Mouse (Mus musculus) liver, adult (tissue): Measurements from ENCODE around the gene Rras.

Source experiments
- GATA4 ChIP-seq: IDR thresholded peaks from 2 replicates; pipeline ENCODE4 v1.6.1; 2014; ENCODE audit warnings: mild to moderate bottlenecking, low read length; ENCODE audit not compliant: insufficient replicate concordance

Gene Rras

DNA sequence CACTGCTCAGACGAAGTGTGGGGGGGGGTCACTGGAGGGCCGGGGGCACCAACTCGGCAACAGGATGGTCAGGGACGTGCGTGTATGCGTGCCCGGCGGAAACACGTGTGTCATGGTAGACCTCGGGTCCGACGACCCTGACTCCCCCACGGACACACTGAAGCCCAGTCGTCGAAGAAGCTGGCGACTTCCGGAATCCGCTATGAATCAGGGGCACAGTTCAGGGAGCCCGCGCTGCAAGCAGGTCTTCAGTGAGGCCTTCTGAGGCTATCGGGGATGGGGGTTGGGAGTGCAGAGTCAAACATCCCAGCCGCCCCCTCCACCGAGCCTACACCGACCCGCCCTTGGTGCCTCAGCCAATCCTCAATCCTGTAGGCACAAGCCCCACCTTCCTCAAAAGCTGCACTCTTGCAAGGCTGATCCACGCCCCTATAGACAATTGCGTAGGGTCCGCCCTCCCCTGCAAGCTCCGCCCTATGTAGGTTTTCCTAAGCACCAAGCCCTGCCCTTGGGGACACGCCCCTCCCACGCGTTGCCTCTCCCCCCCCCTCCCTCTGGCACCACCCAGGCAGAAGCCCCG is 36.3 kb downstream of the Rras start:
- TF ChIP-seq GATA4, result peak; percentile 21; the same call in 1 of the 2 replicates

DNA sequence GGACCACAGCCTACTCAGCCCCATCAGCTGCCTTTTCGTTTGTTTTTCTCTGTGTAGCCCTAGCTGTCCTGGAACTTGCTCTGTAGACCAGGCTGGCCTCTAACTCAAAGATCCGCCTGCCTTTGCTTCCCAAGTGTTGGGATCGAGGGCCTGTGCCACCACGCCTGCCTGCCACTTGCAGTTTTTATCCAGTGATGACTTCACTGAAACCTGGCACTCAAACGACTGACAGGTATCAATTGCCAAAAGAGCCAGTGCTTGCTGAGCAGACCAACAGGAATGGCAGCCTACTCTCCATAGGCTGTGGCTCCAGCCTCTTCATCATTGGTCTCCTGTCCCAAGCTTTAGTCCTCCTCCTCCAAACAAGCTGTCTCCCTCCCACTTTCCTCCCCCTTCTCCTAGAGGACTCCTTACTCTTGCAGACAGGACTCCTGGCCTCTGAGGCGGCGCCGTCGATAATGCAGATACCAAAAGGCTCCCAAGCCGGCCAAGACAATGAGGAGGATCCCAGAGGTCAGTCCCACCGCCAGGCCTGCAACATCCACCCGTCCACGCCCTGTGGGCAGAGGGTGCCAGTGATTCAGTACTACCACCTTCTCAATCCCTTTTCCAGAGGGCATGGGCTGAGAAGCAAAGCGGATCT is 38.7 kb downstream of the Rras start:
- no peak for TF ChIP-seq GATA4

DNA sequence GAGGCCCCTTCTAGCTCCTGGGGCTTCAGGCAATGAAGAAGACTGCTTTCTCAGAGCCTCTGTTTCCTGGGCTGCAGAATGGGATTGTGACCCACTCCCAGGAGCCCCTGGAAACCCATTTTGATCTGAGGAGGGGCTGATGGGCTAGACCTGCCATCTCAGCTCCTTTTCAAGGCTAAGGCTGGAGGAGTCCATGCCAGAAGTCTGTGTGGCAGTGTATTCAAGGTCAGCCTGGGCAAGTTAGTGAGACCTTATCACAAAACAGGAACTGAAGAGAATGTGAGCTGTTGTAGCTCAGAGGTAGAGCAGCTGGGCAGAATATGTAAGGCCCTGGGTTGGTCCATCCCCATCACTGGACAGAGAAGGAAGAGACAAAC is 39.2 kb downstream of the Rras start:
- no peak for TF ChIP-seq GATA4

DNA sequence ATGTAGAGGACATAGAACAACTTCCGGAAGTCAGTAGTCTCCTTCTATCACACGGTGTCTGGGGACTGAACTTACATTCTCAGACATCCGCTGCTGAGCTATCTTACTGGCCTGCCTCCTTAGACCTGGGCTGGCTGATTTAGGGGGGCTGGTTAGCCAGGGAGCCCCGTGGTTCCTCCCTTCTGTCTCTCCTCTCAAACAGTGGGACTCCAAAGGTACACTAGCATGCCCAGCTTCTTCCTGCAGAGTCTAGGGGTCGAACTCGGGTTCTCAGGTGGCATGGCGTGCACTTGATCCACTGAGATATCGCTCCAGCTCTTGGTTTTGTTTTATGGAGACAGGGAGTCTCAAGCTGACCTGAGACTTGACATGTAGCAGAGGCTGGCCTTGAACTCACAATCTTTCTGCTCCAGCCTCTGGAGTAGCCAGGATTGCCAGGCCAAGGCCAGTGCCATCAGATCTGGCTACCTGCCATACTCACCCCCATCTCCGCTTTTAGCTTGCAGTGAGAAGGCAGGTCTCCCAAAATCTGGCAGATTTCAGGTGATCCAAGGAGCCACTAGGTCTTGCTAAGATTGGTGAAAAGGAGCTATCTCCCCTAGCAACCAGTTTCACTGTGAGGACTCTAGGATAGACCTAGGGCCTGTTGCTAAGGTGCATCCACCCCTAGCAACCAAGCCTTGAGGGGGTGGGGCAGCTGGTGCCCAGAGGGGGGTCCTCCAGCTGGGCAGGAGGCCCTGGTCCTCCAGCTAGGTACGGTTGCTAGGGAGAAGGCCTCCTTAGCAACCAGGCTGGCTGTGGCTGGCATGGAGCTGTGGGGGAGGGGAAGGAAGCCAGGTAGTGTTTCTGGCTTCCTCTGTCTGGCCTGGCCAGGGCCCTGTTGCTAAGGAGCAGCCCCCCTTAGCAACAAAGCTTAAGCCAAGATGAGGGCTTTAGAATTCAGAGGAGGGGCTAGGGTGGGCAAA is 41.1 kb downstream of the Rras start:
- no peak for TF ChIP-seq GATA4

DNA sequence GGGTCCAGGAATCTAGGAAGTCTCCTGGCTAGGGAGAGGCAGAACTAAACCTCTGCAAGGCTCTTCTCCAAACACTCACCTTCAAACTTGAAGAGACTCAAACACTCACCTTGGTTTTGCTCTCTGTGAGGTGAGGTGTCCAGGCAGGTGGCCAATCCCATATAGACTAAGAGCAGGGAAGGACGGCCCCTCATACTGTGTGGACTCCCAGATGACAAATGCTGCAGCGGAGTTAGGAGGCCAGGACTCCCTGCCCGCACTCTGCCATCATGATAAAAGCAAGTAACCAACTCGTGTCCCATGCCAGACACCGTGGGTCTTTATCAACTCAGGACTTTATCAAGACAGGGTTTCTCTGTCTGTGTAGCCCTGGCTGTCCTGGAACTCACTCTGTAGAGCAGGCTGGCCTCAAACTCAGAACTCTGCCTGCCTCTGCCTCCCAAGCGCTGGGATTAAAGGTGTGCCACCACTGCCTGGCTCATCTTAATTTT is 42.9 kb downstream of the Rras start:
- TF ChIP-seq GATA4, result no peak

DNA sequence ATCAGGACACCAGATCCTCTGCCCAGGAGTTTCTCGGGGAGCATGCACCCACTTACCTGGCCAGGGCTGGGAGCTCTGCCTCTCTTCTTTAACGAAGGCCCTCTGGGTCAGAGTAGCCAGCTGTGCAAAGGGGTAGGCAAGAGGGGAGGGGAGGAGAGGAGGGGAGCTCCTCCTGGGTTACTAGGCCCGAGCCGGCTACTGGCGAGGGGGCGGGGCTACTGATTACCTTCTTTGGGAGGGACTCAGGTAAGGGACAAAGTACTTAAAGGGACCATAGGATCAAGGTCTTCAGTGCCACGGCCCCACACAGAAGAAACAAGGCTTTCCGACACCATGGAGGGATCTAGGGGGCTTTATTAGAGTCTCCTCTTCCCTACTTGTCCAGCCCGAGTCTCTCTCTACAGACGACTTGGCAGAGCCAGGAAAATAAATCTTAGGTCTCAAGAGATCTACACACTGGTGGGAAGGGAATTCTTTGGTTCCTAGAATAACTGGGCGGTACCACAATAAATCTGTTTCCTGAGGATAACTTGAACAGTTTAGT is 43.8 kb downstream of the Rras start:
- no peak for TF ChIP-seq GATA4

DNA sequence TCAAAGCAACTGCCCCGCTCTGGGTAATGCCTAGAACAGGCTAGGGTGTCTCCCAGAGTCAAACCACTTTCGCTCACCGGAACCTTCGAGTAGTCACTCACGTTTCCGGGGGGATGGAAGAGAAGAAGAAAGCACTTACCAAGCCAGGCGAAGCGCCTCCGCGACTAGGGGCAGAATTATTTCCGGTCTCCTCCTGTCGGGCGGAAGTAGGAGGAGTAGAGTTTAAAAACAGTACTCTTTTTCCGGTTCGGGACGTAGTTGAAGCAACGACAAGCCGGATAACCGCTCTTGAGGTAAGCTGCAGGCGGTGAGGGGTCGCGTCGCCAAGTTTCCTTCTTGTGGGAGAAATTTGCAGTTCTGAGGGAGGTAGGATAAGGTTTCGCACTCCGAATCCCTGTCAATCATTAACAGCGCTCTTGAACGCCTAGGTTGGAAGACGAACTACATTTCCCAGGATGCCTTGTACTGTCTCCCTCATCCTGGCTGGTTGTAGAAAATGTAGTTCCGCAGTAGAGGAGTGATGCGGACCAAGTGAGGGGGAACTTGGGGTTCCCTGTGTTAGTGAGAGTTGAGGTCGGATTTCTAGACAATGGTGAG is 44.6 kb downstream of the Rras start, which contains the start of the genes Nosip and Prrg2:
TSS of gene Nosip (plus strand) at position 191 of the 597 bp plus-strand sequence.
TSS of gene Prrg2 (minus strand) at position 439 of the 597 bp plus-strand sequence.
- TF ChIP-seq GATA4, result no peak

DNA sequence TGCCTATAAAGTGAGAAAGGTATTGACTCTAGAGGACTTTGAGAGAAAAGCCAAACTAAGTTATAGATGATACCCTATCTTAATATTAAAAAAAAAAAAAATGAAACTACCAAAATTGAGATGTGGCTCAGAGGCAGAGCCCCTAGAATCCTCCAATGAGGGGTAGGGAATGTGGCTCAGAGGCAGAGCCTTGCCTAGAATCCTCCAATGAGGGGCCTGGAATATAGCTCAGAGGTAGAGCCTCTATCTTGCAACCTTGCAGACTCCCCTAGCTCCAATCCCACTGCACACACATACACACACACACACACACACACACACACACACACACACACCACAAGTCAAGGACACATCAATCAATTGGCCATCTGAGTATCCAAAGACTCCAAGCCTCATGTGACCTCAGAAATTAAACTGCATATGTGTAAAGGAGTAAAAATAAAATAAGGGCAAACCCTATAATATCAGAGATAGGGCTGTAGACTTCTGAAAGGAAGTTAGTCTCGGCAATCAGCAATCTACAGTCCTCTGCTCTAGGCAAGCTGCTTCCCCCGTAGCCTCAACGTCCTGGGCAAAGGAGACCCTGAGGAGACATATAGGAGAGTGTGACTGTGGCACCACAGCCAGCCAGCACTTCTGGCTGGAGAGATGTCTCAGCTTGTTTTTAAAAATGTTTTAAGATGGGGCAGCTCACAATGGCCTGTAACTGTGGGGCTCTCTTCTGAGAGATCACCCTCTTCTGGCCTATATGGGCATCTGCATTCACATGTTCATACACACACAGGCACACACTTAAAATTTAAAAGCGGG is 49.6 kb downstream of the Rras start:
- TF ChIP-seq GATA4, result no peak

DNA sequence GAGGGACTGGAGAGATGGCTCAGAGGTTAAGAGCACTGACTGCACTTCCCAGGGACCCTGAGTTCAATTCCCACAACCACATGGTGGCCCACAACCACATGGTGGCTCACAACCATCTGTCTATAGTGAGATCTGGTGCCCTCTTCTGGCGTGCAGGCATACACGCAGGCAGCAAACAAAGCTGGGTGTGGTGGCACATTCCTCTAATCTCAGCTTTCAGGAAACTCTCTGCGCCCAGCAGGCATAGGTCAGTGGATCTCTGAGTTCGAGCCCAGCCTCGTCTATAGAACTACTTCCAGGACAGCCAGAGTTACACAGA is 50.2 kb downstream of the Rras start:
- no peak for TF ChIP-seq GATA4

DNA sequence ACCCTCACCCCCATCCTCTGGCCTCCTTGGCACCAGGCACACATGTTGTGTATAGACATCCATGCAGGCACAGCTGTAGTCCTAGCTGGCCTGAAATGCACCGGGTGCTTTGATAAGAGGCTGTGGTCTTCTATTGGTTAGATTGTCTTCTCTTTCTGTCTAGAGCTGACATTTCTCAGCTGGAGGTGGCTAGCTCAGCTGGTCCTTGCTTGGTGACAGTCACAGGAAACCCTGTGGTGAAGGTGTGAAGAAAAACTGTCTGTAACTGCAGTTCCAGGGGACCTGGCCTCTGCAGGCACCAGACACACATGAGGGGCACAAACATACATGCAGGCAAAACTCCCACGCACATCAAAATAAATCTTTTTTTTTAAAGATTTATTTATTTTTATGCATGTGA is 51.9 kb downstream of the Rras start:
- no peak for TF ChIP-seq GATA4
